Mouse (Mus musculus): Measurements from ENCODE around the gene Ankrd52. TPM values are rescaled to one million over a fixed set of nuclear protein-coding genes. Genes with fewer than 3 reads are reported as not detected.
A peak's percentile ranks its signal among the peaks of the same experiment; 100 is the strongest.

Ankrd52 gene
- polyA plus RNA-seq, 1 experiment, result 7.0 TPM

GRCm38 (mm10) chr10:128377222-128377939 lies 466 bp downstream of the Ankrd52 start:
- Histone ChIP-seq H3K27me3 (ENCODE audit: control insufficient read depth, insufficient read depth, low read length) (no peaks in the 10 kb centered on the region), H3K27ac (ENCODE audit: control insufficient read depth, insufficient read depth, low read depth, low read length) (peak overlapping the region; percentile 81), H3K4me1 (ENCODE audit: control insufficient read depth, insufficient read depth, low read length) (peaks cover 13% of the 10 kb centered on the region), H3K4me3 (ENCODE audit: control insufficient read depth, low read depth, low read length) (peak overlapping the region; percentile 83), H3K36me3 (ENCODE audit: control insufficient read depth, insufficient read depth, low read length) (no peaks in the 10 kb centered on the region)
- TF ChIP-seq CTCF (IDR thresholded peaks at IDR 0.05; ENCODE audit: control insufficient read depth, insufficient read depth, insufficient replicate concordance, low read depth, low read length) (no peak), POLR2A (IDR thresholded peaks at IDR 0.05; ENCODE audit: control insufficient read depth, low read depth, low read length) (no peak)

- Histone ChIP-seq H3K4me3 (ENCODE audit: control insufficient read depth, low read depth, low read length) (peak overlapping the region; percentile 83), H3K36me3 (ENCODE audit: control insufficient read depth, insufficient read depth, low read length) (peaks cover 1% of the 10 kb centered on the region), H3K4me1 (ENCODE audit: control insufficient read depth, insufficient read depth, low read length) (peaks cover 13% of the 10 kb centered on the region), H3K27ac (ENCODE audit: control insufficient read depth, insufficient read depth, low read depth, low read length) (no peak overlapping the region), H3K27me3 (ENCODE audit: control insufficient read depth, insufficient read depth, low read length) (no peaks in the 10 kb centered on the region)
- no peak for TF ChIP-seq POLR2A (IDR thresholded peaks at IDR 0.05; ENCODE audit: control insufficient read depth, low read depth, low read length)
- no peak for TF ChIP-seq CTCF (IDR thresholded peaks at IDR 0.05; ENCODE audit: control insufficient read depth, insufficient read depth, insufficient replicate concordance, low read depth, low read length)
These were observed 1.1 kb downstream of the Ankrd52 start for GRCm38 (mm10) chr10:128377940-128378448.

GRCm38 (mm10) chr10:128378462-128378861 lies 1.5 kb downstream of the Ankrd52 start:
- Histone ChIP-seq H3K4me3 (ENCODE audit: control insufficient read depth, low read depth, low read length) (no peak overlapping the region), H3K27me3 (ENCODE audit: control insufficient read depth, insufficient read depth, low read length) (no peaks in the 10 kb centered on the region), H3K27ac (ENCODE audit: control insufficient read depth, insufficient read depth, low read depth, low read length) (no peak overlapping the region), H3K36me3 (ENCODE audit: control insufficient read depth, insufficient read depth, low read length) (peaks cover 1% of the 10 kb centered on the region), H3K4me1 (ENCODE audit: control insufficient read depth, insufficient read depth, low read length) (peaks cover 13% of the 10 kb centered on the region)
- no peak for TF ChIP-seq POLR2A (IDR thresholded peaks at IDR 0.05; ENCODE audit: control insufficient read depth, low read depth, low read length)
- TF ChIP-seq CTCF (IDR thresholded peaks at IDR 0.05; ENCODE audit: control insufficient read depth, insufficient read depth, insufficient replicate concordance, low read depth, low read length), result no peak

GRCm38 (mm10) chr10:128379260-128379659 lies 2.3 kb downstream of the Ankrd52 start:
- Histone ChIP-seq H3K4me3 (ENCODE audit: control insufficient read depth, low read depth, low read length) (no peak overlapping the region), H3K27ac (ENCODE audit: control insufficient read depth, insufficient read depth, low read depth, low read length) (no peak overlapping the region), H3K36me3 (ENCODE audit: control insufficient read depth, insufficient read depth, low read length) (peaks cover 1% of the 10 kb centered on the region), H3K4me1 (ENCODE audit: control insufficient read depth, insufficient read depth, low read length) (peaks cover 13% of the 10 kb centered on the region), H3K27me3 (ENCODE audit: control insufficient read depth, insufficient read depth, low read length) (no peaks in the 10 kb centered on the region)
- no peak for TF ChIP-seq CTCF (IDR thresholded peaks at IDR 0.05; ENCODE audit: control insufficient read depth, insufficient read depth, insufficient replicate concordance, low read depth, low read length)
- TF ChIP-seq POLR2A (IDR thresholded peaks at IDR 0.05; ENCODE audit: control insufficient read depth, low read depth, low read length), result no peak

GRCm38 (mm10) chr10:128380565-128380964 lies 3.6 kb downstream of the Ankrd52 start:
- TF ChIP-seq CTCF (IDR thresholded peaks at IDR 0.05; ENCODE audit: control insufficient read depth, insufficient read depth, insufficient replicate concordance, low read depth, low read length) (no peak), POLR2A (IDR thresholded peaks at IDR 0.05; ENCODE audit: control insufficient read depth, low read depth, low read length) (no peak)
- no peaks in the 10 kb centered on the region for H3K27me3 ChIP-seq (ENCODE audit: control insufficient read depth, insufficient read depth, low read length)
- H3K4me1 ChIP-seq (ENCODE audit: control insufficient read depth, insufficient read depth, low read length), result peaks cover 13% of the 10 kb centered on the region
- no peak overlapping the region for H3K4me3 ChIP-seq (ENCODE audit: control insufficient read depth, low read depth, low read length)
- H3K27ac ChIP-seq (ENCODE audit: control insufficient read depth, insufficient read depth, low read depth, low read length), result no peak overlapping the region
- peaks cover 1% of the 10 kb centered on the region for H3K36me3 ChIP-seq (ENCODE audit: control insufficient read depth, insufficient read depth, low read length)

GRCm38 (mm10) chr10:128382482-128382881 lies 5.6 kb downstream of the Ankrd52 start:
- TF ChIP-seq POLR2A (IDR thresholded peaks at IDR 0.05; ENCODE audit: control insufficient read depth, low read depth, low read length), result no peak
- no peak for TF ChIP-seq CTCF (IDR thresholded peaks at IDR 0.05; ENCODE audit: control insufficient read depth, insufficient read depth, insufficient replicate concordance, low read depth, low read length)
- H3K4me3 ChIP-seq (ENCODE audit: control insufficient read depth, low read depth, low read length), result no peak overlapping the region
- no peak overlapping the region for H3K27ac ChIP-seq (ENCODE audit: control insufficient read depth, insufficient read depth, low read depth, low read length)
- H3K27me3 ChIP-seq (ENCODE audit: control insufficient read depth, insufficient read depth, low read length), result no peaks in the 10 kb centered on the region
- H3K4me1 ChIP-seq (ENCODE audit: control insufficient read depth, insufficient read depth, low read length), result peaks cover 11% of the 10 kb centered on the region
- H3K36me3 ChIP-seq (ENCODE audit: control insufficient read depth, insufficient read depth, low read length), result peaks cover 1% of the 10 kb centered on the region

- H3K36me3 ChIP-seq (ENCODE audit: control insufficient read depth, insufficient read depth, low read length), result peaks cover 1% of the 10 kb centered on the region
- no peak overlapping the region for H3K4me3 ChIP-seq (ENCODE audit: control insufficient read depth, low read depth, low read length)
- H3K4me1 ChIP-seq (ENCODE audit: control insufficient read depth, insufficient read depth, low read length), result no peaks in the 10 kb centered on the region; the same call in 1 of the 2 replicates
- H3K27me3 ChIP-seq (ENCODE audit: control insufficient read depth, insufficient read depth, low read length), result no peaks in the 10 kb centered on the region
- H3K27ac ChIP-seq (ENCODE audit: control insufficient read depth, insufficient read depth, low read depth, low read length), result no peak overlapping the region
- TF ChIP-seq POLR2A (IDR thresholded peaks at IDR 0.05; ENCODE audit: control insufficient read depth, low read depth, low read length) (no peak), CTCF (IDR thresholded peaks at IDR 0.05; ENCODE audit: control insufficient read depth, insufficient read depth, insufficient replicate concordance, low read depth, low read length) (no peak)
These were observed 9.0 kb downstream of the Ankrd52 start for GRCm38 (mm10) chr10:128385902-128386301.
